Mouse (Mus musculus) cortical plate, adult 2 months (tissue): ENCODE measurements around the gene Hip1r. TPM values are rescaled to one million over a fixed set of nuclear protein-coding genes. Genes with fewer than 3 reads are reported as not detected.

ENCODE experiments used
- H3K27ac ChIP-seq: fragments of 200-500 bp; 2 replicates; pipeline ENCODE4 v1.5.1; 2012; ENCODE audit warnings: low read length, control low read depth, inconsistent platforms; ENCODE audit not compliant: insufficient read depth
- H3K4me1 ChIP-seq: fragments of 200-500 bp; 2 replicates; pipeline ENCODE4 v1.6.1; 2011; ENCODE audit warnings: low read length; ENCODE audit not compliant: control insufficient read depth, insufficient read depth
- H3K4me3 ChIP-seq: fragments of 200-500 bp; 2 replicates; pipeline ENCODE4 v1.5.1; 2011; ENCODE audit warnings: mild to moderate bottlenecking, low read length, control low read depth; ENCODE audit not compliant: insufficient read depth
- CTCF ChIP-seq: fragments of 200-500 bp; IDR thresholded peaks from 2 replicates; pipeline ENCODE4 v1.5.1; 2011; ENCODE audit warnings: mild to moderate bottlenecking, control low read depth, low read length; ENCODE audit not compliant: insufficient read depth; ENCODE audit errors: extremely low read depth
- POLR2A ChIP-seq: fragments of 200-500 bp; IDR thresholded peaks from 2 replicates; pipeline ENCODE4 v1.6.1; 2011; ENCODE audit warnings: mild to moderate bottlenecking, low read length, control low read depth; ENCODE audit not compliant: insufficient read depth; ENCODE audit errors: extremely low read depth
- polyA plus RNA-seq: library from polyadenylated mRNA; depleted of rRNA; stranded (reverse); fragments of >200 nt; gene quantifications from 2 replicates; pipeline ENCODE4 v1.2.3, GENCODE M21; 2012

Gene Hip1r
- polyA plus RNA-seq, 1 experiment: 42.1 TPM

DNA sequence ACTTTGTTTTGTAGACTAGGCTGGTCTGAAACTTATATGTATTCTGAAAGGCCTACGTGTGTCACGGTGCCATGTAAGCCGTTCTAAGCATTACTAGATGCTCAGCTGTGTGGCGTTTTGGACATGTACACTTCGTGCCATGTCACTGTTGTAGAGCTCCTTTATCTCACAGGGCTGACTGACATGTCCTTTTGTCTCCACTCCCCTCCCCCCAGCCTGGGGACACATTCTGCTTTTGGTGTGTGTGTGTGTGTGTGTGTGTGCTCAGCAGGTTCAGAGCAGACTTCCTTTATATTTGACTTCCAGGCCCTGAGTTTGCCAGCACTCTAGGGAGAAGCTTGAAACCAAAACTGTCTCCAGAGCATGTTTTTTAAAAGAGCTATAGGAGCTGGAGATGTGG is 63.4 kb downstream of the Hip1r start:
- H3K27ac ChIP-seq: no peak overlapping the region
- no peaks in the 10 kb centered on the region for H3K4me1 ChIP-seq
- no peak for TF ChIP-seq CTCF
- H3K4me3 ChIP-seq: no peak overlapping the region

DNA sequence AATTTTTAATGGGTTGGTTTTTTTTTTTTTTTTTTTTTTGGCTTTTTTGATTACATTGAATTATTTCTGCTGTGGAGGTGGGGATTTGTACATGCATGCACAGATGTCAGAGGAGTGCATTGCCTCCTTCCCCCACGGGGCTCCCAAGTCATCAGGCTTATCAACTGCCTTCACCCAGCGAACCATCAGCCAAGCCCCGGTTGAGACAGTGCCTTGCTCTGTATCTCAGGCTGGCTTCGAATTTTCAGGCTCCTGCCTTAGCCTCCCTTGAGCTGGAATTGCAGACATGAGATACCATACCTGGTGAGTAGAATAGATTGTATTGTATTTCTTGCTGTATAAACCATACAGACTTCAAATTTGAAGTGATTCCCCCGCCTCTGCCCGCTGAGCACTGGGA is 66.2 kb downstream of the Hip1r start:
- no peak overlapping the region for H3K4me3 ChIP-seq
- no peak for TF ChIP-seq POLR2A
- H3K4me1 ChIP-seq: no peaks in the 10 kb centered on the region
- H3K27ac ChIP-seq: no peak overlapping the region

DNA sequence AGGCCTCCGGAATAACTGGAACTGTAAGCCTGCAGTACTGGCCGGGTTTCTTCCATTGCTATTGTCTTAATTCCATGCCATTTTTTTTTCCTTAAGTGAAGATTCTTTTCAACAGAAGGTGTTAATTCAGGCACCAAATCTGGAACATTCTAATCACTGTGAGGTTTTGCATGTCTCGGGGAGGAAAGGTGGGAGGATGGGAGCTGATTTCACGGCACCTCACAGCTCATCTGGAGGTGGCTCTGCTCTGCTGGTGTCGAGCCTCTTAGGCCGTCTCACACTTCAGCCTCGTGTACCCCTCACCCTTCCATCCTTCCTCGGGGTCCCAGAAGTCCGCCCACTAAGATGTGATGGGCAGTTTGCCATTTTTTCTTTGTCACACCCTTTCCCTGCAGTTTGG is 67.7 kb downstream of the Hip1r start:
- no peak overlapping the region for H3K4me3 ChIP-seq
- peak overlapping the region; percentile 10; the same call in 1 of the 2 replicates for H3K27ac ChIP-seq
- no peak for TF ChIP-seq POLR2A
- no peak for TF ChIP-seq CTCF
- no peaks in the 10 kb centered on the region for H3K4me1 ChIP-seq

DNA sequence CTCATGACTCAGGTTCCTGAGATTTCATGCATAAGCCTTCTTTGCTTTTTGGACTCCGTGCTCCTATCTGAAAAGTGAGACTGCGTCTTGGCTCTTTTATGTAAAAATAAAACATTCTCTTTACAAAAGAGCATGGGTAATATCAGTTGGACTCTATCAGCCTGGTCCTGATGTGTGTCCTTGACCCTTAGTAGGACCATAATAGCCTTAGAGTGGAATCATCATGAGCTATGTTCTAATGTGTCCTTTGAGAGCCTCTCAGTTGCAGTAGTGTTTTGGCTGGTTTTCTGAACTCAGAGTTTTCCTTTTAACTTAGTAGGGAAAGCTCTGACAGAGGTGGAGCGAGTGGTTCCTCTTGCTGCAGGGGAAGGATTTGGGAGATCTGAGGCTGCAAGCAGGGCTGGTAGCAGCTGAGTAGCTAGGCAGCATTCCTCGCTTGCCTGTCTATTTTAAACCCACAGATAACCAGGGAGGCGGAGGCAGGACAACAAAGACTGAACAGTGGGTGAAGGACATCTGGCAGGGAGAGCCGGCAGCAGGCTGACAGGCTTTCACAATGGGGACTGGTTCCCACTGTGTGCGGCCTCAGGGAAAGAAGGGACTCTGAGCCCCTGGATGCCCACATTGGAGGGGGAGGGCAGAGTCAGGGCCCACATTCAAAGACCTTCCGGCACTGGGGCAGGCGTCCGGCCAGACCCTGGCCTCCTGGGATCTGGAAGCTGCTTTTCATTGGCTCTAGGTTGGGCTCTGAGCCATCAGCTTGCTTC is 70.0 kb downstream of the Hip1r start:
- Histone ChIP-seq H3K4me1 (no peaks in the 10 kb centered on the region; the same call in none of the 2 replicates), H3K4me3 (no peak overlapping the region), H3K27ac (peak overlapping the region; percentile 36)
- TF ChIP-seq CTCF (no peak), POLR2A (peak; percentile 59)

DNA sequence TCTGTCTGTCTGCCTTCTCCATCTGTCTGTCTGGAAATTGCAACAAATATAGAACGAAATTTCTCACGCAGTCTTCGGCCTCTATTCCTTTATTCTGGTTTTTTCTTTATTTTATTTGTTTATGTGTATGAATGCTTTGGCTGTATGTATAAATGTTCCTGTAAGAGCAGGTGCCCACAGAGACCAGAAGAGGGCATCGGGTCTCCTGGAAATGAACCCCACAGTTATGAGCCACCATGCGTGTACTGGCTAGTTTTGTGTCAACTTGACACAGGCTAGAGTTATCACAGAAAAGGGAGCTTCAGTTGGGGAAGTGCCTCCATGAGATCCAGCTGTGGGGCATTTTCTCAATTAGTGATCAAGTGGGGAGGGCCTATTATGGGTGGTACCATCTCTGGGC is 70.6 kb downstream of the Hip1r start:
- H3K4me3 ChIP-seq: no peak overlapping the region
- H3K27ac ChIP-seq: peak overlapping the region; percentile 36; the same call in 1 of the 2 replicates
- no peak for TF ChIP-seq POLR2A
- no peak for TF ChIP-seq CTCF
- no peaks in the 10 kb centered on the region; the same call in none of the 2 replicates for H3K4me1 ChIP-seq

DNA sequence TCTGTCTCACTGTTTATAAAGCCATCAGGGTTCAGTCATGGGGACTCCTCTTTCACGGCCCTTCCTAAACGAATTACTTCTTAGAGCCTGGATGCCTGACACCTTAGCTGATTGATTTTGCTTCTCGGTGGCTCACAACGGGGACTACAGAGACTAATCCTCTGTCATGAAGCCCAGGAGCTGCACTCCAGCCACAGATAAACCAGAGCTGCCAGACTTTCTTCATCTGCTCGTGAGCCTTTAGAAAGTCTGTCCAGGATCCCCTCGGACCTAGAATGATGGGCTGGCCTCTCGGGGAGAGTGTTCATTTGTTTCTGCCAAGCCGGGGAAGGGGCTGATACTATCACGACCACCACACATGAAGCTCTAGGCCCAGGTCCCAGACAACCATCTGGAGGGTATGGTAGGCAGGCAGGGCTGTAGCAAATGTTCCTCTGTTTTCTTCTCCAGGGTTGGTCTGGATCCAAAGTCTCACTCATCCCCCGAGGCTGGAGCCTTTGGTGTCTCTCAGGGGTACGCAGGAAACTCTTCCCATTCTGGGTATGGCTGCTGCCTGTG is 72.1 kb downstream of the Hip1r start:
- Histone ChIP-seq H3K4me1 (peaks cover 3% of the 10 kb centered on the region), H3K4me3 (no peak overlapping the region), H3K27ac (no peak overlapping the region)
- TF ChIP-seq CTCF (no peak), POLR2A (no peak)

DNA sequence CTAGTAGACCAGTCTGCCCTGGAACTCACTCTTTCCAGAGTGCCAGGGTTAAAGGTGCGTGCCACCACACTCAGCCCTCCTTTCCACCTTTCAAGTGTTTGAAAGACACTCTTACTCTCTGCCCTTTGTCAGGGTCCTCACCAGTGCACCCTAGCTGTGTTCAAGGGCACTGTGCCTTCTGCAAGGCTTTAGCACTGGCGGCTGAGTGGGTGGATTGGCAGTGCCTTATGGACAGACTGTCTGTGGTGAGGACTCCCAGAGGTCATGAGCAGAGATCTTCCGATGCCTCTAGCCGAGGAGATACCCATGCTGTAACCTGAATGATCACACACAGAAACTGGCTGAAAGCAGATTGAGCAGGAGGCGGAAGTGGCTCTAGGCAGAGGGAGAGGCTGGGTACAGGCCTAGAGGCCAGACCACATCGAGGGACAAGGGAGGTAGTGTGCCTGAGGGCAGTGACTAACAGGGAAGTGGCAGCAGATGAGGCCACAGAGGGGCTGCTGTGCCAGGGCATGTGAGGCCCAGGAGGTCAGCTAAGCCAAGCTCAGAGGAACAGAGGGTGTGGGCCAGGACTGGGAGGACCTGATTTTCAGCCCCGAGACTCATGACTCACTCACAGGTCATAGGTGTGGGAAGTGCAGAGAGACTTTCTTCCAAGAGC is 73.4 kb downstream of the Hip1r start:
- Histone ChIP-seq H3K4me3 (no peak overlapping the region), H3K4me1 (peaks cover 3% of the 10 kb centered on the region), H3K27ac (no peak overlapping the region)
- no peak for TF ChIP-seq POLR2A
- no peak for TF ChIP-seq CTCF

DNA sequence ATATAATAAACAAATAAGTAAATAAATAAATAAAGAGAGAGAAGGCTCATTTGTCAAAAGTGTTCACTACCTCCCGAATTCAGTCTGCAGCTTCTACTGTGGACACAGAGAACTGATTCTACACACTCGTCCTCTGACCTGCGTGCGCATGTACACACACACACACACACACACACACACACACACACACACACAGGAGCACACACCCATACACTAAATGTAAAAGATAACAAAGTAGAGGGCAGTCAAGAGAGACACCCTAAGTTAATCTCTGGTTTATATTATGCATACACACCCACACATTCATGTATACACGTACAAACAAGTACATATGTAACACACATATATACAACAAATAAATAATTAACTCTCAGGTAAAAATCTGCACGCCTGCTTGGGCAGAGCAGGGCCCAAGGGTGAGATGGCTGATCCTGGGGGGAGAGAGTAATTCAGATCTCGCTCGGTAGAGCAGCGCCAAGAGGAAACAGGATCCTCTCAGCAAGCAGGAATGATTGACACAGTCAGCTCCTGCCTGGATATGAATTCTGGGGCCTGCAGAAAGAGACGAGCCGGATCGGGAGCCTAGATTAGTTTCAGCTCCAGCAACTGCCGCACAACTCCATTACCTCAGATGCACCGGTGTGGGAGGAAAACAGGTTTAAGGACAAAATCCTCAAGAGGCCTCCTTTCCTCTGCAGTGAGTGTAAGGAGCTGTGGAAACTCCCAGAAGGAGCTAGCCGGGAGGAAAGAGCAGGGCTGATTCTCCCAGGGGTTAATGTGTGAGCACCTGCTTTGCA is 76.0 kb downstream of the Hip1r start:
- peak overlapping the region; percentile 70 for H3K27ac ChIP-seq
- no peak for TF ChIP-seq POLR2A
- TF ChIP-seq CTCF: no peak

DNA sequence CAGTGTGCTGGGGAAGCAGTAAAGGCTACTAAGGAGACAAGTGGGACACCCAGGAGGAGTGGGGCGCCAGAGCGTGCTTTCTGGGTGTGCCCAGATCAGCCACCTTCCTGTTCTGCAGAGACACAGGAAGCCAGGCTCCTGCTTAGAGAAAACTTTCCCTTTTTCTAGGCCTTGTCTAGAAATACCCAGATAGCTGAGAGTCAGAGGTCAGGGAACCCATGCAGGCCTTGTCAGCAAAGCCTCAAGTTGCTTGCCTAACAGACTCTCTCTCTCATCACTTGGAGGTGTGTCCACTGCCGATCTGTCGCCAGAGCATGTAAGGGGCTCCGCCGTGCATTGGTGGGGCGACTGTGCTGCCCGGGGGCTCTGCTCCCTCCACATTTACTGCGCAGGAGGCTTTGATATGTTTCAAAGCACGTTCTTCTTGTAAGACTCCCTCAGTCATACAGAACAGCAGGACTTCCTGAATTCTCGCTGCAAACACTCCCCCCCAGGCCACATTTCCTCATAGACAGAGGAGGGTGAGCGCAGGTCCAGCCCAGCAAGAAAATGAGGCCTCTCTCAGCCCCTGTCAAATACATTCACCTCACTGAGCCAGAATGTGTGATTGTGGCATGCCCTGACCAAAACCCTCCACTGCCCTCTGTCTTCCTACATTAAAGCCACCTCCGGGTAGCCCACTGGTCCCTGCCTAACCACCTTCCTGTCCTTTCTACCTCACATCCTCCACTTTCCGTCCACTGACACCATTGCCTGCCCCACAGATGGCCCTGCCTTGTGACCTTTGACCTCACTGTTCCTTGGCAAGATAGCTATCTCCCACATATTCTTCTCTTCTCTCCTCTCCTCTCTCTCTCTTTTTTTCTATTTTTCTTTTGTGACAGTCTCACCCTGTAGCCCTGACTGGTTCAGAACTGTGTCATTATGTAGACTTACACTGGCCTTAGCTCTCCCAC is 76.9 kb downstream of the Hip1r start:
- TF ChIP-seq CTCF: no peak
- no peak for TF ChIP-seq POLR2A
- H3K27ac ChIP-seq: peak overlapping the region; percentile 70

More for the DNA sequence above, 76.0 kb downstream of the Hip1r start:
- Histone ChIP-seq H3K4me1 (peaks cover 3% of the 10 kb centered on the region), H3K4me3 (no peak overlapping the region)

More for the DNA sequence above, 76.9 kb downstream of the Hip1r start:
- peaks cover 3% of the 10 kb centered on the region for H3K4me1 ChIP-seq
- H3K4me3 ChIP-seq: no peak overlapping the region
